Mouse (Mus musculus) stomach, postnatal 0 days (tissue): ENCODE measurements around the gene Tor1a. TPM values are rescaled to one million over a fixed set of nuclear protein-coding genes. Genes with fewer than 3 reads are reported as not detected.
"Not testable (repeated sequence)": the region's sequence is repeated elsewhere in the genome, so short reads cannot be mapped to it uniquely, and the experiment has no call there.

Experiments
- ATAC-seq: fragments of 200-750 bp; cut with Nextera tagmentation; 2 replicates; pipeline ENCODE4 v1.8.0; 2017; ENCODE audit not compliant: low FRiP score, low TSS enrichment
- DNase-seq: peaks from one replicate; pipeline ENCODE4 v3.0.0-alpha.2; 2016; ENCODE audit warnings: low spot score
- H3K27ac ChIP-seq: fragments of 300-500 bp; sonication (generic); replicated peaks from 2 replicates; pipeline ENCODE4 v1.5.1; 2014; ENCODE audit warnings: mild to moderate bottlenecking, control low read depth
- H3K27me3 ChIP-seq: fragments of 300-500 bp; sonication (generic); 2 replicates; pipeline ENCODE4 v1.6.1; 2014; ENCODE audit warnings: low read length; ENCODE audit not compliant: control insufficient read depth, insufficient read depth
- H3K36me3 ChIP-seq: fragments of 300-500 bp; sonication (generic); 2 replicates; pipeline ENCODE4 v1.6.1; 2014; ENCODE audit warnings: low read length, mixed read lengths; ENCODE audit not compliant: control insufficient read depth, insufficient read depth
- H3K4me1 ChIP-seq: fragments of 300-500 bp; sonication (generic); replicated peaks from 2 replicates; pipeline ENCODE4 v1.6.1; 2014; ENCODE audit warnings: antibody characterized with exemption; ENCODE audit not compliant: control insufficient read depth, insufficient read depth
- H3K4me2 ChIP-seq: fragments of 300-500 bp; sonication (generic); replicated peaks from 2 replicates; pipeline ENCODE4 v1.6.1; 2014; ENCODE audit warnings: low read depth, mild to moderate bottlenecking, control low read depth, moderate library complexity
- H3K4me3 ChIP-seq: fragments of 300-500 bp; sonication (generic); 2 replicates; pipeline ENCODE4 v1.5.1; 2014; ENCODE audit warnings: low read depth, low read length, control low read depth
- H3K9ac ChIP-seq: fragments of 300-500 bp; sonication (generic); 2 replicates; pipeline ENCODE4 v1.6.1; 2014; ENCODE audit warnings: mild to moderate bottlenecking, low read length, control low read depth, mixed read lengths
- H3K9me3 ChIP-seq: fragments of 300-500 bp; sonication (generic); 2 replicates; pipeline ENCODE4 v1.6.1; 2016; ENCODE audit warnings: low read length; ENCODE audit not compliant: control insufficient read depth
- CTCF ChIP-seq: IDR thresholded peaks from 2 replicates; pipeline ENCODE4 v1.5.1; 2016; ENCODE audit warnings: antibody characterized with exemption, low read depth, mild to moderate bottlenecking, moderate library complexity
- EP300 ChIP-seq: optimal IDR thresholded peaks from 2 replicates; pipeline ENCODE3; 2016; ENCODE audit warnings: antibody characterized with exemption
- WGBS: fragments of 180-500 bp; shearing (Covaris S2); extraction: QIAGEN DNeasy Blood & Tissue Kit; methylation state at CpG from one replicate; pipeline ENCODE4 v1.1.7; 2014; 5-methylcytosine and 5-hydroxymethylcytosine counted together
- polyA plus RNA-seq: library from polyadenylated mRNA; unstranded; fragments of >200 nt; fragmentation: Nextera tagmentation; extraction: Ambion mirVana; gene quantifications from 2 replicates; pipeline ENCODE4 v1.2.1, GENCODE M21; 2015

Tor1a gene
- polyA plus RNA-seq, 1 experiment from 2014 or later = 51.2 TPM

DNA sequence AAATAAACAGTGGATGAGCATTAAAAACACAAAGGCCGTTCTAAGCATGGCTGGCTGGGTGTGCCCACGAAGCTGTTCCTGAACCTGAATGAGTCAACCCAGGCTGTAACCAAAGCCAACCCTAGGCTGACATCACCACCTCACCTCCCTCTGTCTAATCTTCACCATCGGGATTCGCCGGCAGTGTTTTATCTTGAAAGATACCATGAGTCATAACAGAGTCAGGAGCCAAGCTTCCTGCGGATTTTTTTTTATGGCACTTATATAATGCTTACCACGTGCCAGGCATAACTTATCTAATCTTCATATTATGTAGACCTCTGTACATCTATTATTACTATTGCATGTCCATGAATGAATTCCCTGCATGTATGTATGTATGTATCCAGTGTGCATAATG lies 47.5 kb downstream of the Tor1a start:
- Histone ChIP-seq H3K36me3 (no peaks in the 10 kb centered on the region), H3K27ac (peak overlapping the region; percentile 65; the same call in 1 of the 2 replicates), H3K9ac (no peak overlapping the region), H3K4me2 (no peak overlapping the region), H3K27me3 (no peaks in the 10 kb centered on the region), H3K9me3 (no peaks in the 10 kb centered on the region), H3K4me1 (no peaks in the 10 kb centered on the region), H3K4me3 (no peak overlapping the region)
- WGBS = 34% methylated on average over 7 of the region's 7 CpGs
- ATAC-seq (peak; percentile 72), DNase-seq (peak; percentile 49)
- TF ChIP-seq EP300 (peak; percentile 54), CTCF (no peak)

DNA sequence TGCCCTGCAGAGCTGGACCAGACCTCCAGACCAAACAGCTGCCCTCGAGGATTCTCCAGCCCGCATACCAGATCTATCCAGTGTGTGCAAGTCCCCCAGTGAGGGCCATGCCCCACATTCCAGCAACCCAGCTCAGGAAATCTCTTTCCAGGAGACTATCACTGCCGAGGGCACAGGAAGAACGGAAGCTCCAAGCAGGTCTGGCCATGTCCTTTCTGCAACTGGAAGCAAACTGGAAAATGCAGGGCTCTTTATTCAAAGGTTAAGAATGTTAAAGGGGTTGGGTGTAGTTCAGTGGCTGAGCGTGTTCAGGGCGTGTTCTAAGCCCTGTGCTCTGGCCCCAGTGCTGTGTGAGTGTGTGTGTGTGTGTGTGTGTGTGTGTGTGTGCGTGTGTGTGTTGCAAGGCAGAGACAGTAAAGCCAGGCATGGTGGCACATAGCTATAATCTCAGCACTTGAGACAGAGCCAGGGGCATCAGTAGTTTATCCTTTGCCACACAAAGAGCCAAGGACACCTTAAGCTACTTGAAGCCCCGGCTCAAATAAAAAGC lies 48.9 kb downstream of the Tor1a start:
- DNase-seq (peak; percentile 67), ATAC-seq (peak; percentile 81)
- 25% methylated on average over 8 of the region's 8 CpGs for WGBS
- Histone ChIP-seq H3K4me1 (no peaks in the 10 kb centered on the region), H3K27me3 (no peaks in the 10 kb centered on the region), H3K36me3 (no peaks in the 10 kb centered on the region), H3K4me3 (no peak overlapping the region), H3K9ac (0 out of 2 replicates have a peak overlapping the region, but pooled peaks have one; percentile 14), H3K9me3 (no peaks in the 10 kb centered on the region), H3K4me2 (no peak overlapping the region), H3K27ac (peak overlapping the region; percentile 85)
- TF ChIP-seq EP300 = peak; percentile 53
- TF ChIP-seq CTCF = no peak

DNA sequence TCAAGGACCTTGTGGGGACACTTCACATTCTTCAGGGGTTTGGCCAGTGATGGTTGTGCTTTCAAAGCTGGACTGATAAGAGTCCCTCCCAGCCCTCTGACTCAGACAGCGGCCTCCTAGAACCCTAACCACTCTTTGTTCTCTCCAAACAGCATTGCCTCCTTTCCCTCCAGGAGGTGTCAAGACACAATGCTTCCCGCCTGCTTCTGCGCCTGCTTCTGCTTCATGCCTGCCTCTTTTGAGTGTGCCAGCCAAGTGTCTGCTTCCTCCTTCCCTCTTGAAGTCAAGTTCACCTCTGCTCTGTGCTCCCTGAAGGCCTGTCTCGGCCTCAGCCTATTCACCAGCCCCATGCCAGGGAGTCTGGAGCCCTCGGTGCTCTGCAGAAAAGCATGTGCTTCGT lies 49.6 kb downstream of the Tor1a start:
- Histone ChIP-seq H3K36me3 (no peaks in the 10 kb centered on the region), H3K4me3 (no peak overlapping the region), H3K4me1 (no peaks in the 10 kb centered on the region), H3K9ac (0 out of 2 replicates have a peak overlapping the region, but pooled peaks have one; percentile 14), H3K27me3 (no peaks in the 10 kb centered on the region), H3K4me2 (no peak overlapping the region), H3K9me3 (no peaks in the 10 kb centered on the region), H3K27ac (peak overlapping the region; percentile 85)
- WGBS = 55% methylated on average over 6 of the region's 6 CpGs
- no peak for DNase-seq
- ATAC-seq = no peak
- no peak for TF ChIP-seq EP300
- TF ChIP-seq CTCF = no peak

DNA sequence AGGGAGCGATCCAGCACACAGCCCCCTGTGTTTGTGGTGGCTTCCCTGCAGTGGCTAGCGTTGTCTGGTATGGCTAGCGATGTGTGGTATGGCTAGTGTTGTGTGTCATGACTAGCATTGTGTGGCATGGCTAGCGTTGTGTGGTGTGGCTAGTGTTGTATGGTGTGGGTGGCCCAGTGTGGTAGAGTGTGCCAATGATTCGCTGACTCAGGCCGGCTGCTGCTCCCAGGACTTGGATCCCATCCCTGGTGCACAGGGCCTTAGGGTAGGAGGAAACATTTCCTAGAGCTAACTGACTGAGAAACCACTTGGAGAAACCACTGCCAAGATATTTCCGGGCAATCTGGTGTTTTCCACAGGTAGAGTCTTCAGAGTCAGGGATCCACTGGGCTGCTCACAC lies 50.1 kb downstream of the Tor1a start:
- H3K9ac ChIP-seq = no peak overlapping the region
- TF ChIP-seq EP300 = no peak
- TF ChIP-seq CTCF = no peak
- 76% methylated on average over 7 of the region's 7 CpGs for WGBS

DNA sequence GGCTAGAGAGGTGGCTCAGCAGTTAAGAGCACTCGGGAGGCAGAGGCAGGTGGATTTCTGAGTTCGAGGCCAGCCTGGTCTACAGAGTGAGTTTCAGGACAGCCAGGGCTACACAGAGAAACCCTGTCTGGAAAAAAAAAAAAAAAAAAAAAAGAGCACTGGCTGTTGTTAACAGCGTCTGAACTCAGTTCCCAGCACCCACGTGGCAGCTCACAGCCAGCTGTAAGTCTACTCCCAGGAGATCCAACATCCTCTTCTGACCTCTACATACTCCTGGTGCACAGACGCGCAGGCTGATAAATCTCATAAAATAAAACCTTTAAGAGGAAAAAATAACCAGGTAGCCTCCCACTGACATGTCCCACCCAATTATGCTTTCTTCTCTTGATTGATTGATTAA lies 51.8 kb downstream of the Tor1a start:
- H3K27me3 ChIP-seq, H3K4me1 ChIP-seq, H3K27ac ChIP-seq, H3K9ac ChIP-seq, H3K4me2 ChIP-seq, H3K9me3 ChIP-seq, ATAC-seq, H3K4me3 ChIP-seq, H3K36me3 ChIP-seq, DNase-seq: not testable (repeated sequence)
- 74% methylated on average over 6 of the region's 6 CpGs for WGBS

More for the DNA sequence above, 50.1 kb downstream of the Tor1a start:
- Histone ChIP-seq H3K27me3 (no peaks in the 10 kb centered on the region), H3K4me1 (0 out of 2 replicates have a peak, but pooled peaks cover 3% of the 10 kb centered on the region), H3K4me2 (no peak overlapping the region), H3K9me3 (no peaks in the 10 kb centered on the region), H3K4me3 (no peak overlapping the region), H3K36me3 (no peaks in the 10 kb centered on the region), H3K27ac (peak overlapping the region; percentile 49; the same call in 1 of the 2 replicates)
- ATAC-seq = no peak
- no peak for DNase-seq

DNA sequence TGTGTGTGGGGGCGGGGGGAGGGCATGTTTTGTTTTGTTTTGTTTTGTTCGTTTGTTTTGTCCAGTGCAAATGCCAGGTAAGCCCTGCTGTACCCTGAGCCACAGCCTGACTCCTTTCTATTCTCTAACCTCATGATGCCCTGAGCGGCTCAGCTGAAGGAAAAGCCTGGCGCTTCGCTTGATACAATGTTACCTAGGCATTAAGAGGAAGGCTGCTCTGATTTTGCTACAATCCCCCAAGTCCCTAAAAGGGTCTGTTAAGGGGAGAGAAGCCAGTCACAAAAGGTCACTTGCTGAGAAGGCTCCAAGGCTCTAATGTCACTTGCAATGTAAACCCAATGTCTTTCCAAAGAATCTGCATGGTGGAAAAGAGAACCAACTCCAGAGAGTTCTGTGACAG lies 52.4 kb downstream of the Tor1a start:
- Histone ChIP-seq H3K36me3 (no peaks in the 10 kb centered on the region), H3K9me3 (no peaks in the 10 kb centered on the region), H3K9ac (no peak overlapping the region), H3K4me1 (0 out of 2 replicates have a peak, but pooled peaks cover 4% of the 10 kb centered on the region), H3K27ac (no peak overlapping the region), H3K27me3 (no peaks in the 10 kb centered on the region), H3K4me2 (no peak overlapping the region), H3K4me3 (no peak overlapping the region)
- DNase-seq (no peak), ATAC-seq (no peak)
- WGBS = 81% methylated on average over 5 of the region's 5 CpGs
- TF ChIP-seq EP300 = no peak
- no peak for TF ChIP-seq CTCF
